Mouse (Mus musculus) liver, adult 2 months (tissue): ENCODE measurements around the gene Rala. TPM values are rescaled to one million over a fixed set of nuclear protein-coding genes. Genes with fewer than 3 reads are reported as not detected.

Experiments used
- DNase-seq: peaks from one replicate; pipeline ENCODE4 v3.0.0-alpha.2; 2011; ENCODE audit warnings: low read depth, low spot score; ENCODE audit errors: extremely low read depth
- H3K27ac ChIP-seq: fragments of 200-500 bp; replicated peaks from 2 replicates; pipeline ENCODE4 v1.5.1; 2012; ENCODE audit warnings: low read depth, mild to moderate bottlenecking, control low read depth, inconsistent platforms, low read length; ENCODE audit not compliant: insufficient read depth
- H3K27me3 ChIP-seq: fragments of 200-500 bp; 2 replicates; pipeline ENCODE4 v1.6.1; 2012; ENCODE audit warnings: mild to moderate bottlenecking, moderate library complexity, low read length, inconsistent platforms; ENCODE audit not compliant: control insufficient read depth, insufficient read depth
- H3K36me3 ChIP-seq: fragments of 200-500 bp; 2 replicates; pipeline ENCODE4 v1.6.1; 2012; ENCODE audit warnings: low read length, inconsistent platforms; ENCODE audit not compliant: control insufficient read depth, insufficient read depth
- H3K4me1 ChIP-seq: fragments of 200-500 bp; 2 replicates; pipeline ENCODE4 v1.6.1; 2011; ENCODE audit warnings: low read length; ENCODE audit not compliant: control insufficient read depth, insufficient read depth
- H3K4me3 ChIP-seq: fragments of 200-500 bp; 2 replicates; pipeline ENCODE4 v1.5.1; 2011; ENCODE audit warnings: low read depth, mild to moderate bottlenecking, control low read depth, low read length, moderate library complexity; ENCODE audit not compliant: insufficient read depth
- H3K79me2 ChIP-seq: fragments of 200-500 bp; 2 replicates; pipeline ENCODE4 v1.6.1; 2012; ENCODE audit warnings: inconsistent platforms, mild to moderate bottlenecking, low read length, moderate library complexity; ENCODE audit not compliant: control insufficient read depth, insufficient read depth
- H3K9ac ChIP-seq: fragments of 200-500 bp; 2 replicates; pipeline ENCODE4 v1.6.1; 2012; ENCODE audit warnings: low read depth, mild to moderate bottlenecking, control low read depth, inconsistent platforms, low read length
- CTCF ChIP-seq: fragments of 200-500 bp; IDR thresholded peaks from 2 replicates; pipeline ENCODE4 v1.5.1; 2011; ENCODE audit warnings: low read depth, low read length, control low read depth
- POLR2A ChIP-seq: fragments of 200-500 bp; IDR thresholded peaks from 2 replicates; pipeline ENCODE4 v1.6.1; 2011; ENCODE audit warnings: low read length, control low read depth; ENCODE audit not compliant: insufficient read depth; ENCODE audit errors: extremely low read depth
- WGBS: fragments of 180-500 bp; shearing (Covaris S2); methylation state at CpG from one replicate; pipeline ENCODE4 v1.1.7; 2018; 5-methylcytosine and 5-hydroxymethylcytosine counted together
- polyA plus RNA-seq: library from polyadenylated mRNA; depleted of rRNA; stranded (reverse); fragments of >200 nt; gene quantifications from 2 replicates; pipeline ENCODE4 v1.2.3, GENCODE M21; 2012
- total RNA-seq: library from RNA; depleted of rRNA; stranded (reverse); fragments of >200 nt; gene quantifications from 2 replicates; pipeline ENCODE4 v1.2.3, GENCODE M21; 2014

The Rala gene
- total and polyA plus RNA-seq, 2 experiments = 9.3 to 17.3 TPM

DNA sequence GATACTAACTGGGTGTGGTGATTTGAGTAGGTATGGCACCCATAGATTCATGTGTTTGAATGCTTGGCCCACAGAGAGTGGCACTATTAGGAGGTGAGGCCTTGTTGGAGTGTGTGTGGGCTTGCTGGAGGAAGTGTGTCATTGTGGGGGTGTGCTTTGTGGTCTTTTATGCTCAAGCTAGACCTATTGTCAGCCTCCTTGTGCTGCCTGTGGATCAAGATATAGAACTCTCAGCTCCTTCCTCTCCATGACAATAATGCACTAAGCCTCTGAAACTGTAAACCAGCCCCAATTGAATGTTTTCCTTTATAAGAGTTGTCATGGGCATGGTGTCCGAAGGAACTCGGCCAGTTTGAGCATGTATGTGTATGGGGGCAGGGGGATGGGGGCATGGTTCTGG is 100.7 kb downstream of the Rala start:
- H3K4me1 ChIP-seq = no peaks in the 10 kb centered on the region
- no peaks in the 10 kb centered on the region for H3K27me3 ChIP-seq
- H3K4me3 ChIP-seq = no peak overlapping the region
- no peak for DNase-seq
- no peak overlapping the region for H3K9ac ChIP-seq
- H3K79me2 ChIP-seq = no peaks in the 10 kb centered on the region
- no peaks in the 10 kb centered on the region for H3K36me3 ChIP-seq
- 93% methylated on average over 2 of the region's 2 CpGs for WGBS
- no peak overlapping the region for H3K27ac ChIP-seq
- TF ChIP-seq POLR2A = no peak
- no peak for TF ChIP-seq CTCF

DNA sequence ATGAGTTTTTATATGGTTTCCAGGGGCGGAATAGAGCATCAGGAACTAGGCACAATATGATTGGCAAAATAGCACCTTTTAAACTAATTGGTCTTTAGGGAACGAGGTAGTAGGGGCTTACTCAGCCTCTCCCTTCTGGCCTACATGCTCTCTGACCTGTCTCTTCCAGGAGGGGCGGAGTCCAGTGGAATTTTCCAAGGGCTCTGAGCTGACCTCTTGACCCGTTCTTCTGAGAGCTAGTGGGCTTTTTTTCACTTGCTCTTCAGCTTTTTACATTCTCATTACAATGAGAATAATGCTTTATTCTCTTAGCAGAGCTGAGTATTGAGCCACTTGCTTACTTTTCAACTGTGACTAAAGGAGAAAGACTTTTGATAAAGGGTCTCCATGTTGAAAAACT is 101.3 kb downstream of the Rala start:
- TF ChIP-seq CTCF = no peak
- no peak for TF ChIP-seq POLR2A
- H3K4me3 ChIP-seq = no peak overlapping the region
- H3K79me2 ChIP-seq = no peaks in the 10 kb centered on the region
- no peaks in the 10 kb centered on the region for H3K27me3 ChIP-seq
- H3K27ac ChIP-seq = no peak overlapping the region
- H3K36me3 ChIP-seq = no peaks in the 10 kb centered on the region
- WGBS = 67% methylated on average over 4 of the region's 4 CpGs
- H3K4me1 ChIP-seq = peaks cover 3% of the 10 kb centered on the region; the same call in 1 of the 2 replicates
- H3K9ac ChIP-seq = no peak overlapping the region
- no peak for DNase-seq

DNA sequence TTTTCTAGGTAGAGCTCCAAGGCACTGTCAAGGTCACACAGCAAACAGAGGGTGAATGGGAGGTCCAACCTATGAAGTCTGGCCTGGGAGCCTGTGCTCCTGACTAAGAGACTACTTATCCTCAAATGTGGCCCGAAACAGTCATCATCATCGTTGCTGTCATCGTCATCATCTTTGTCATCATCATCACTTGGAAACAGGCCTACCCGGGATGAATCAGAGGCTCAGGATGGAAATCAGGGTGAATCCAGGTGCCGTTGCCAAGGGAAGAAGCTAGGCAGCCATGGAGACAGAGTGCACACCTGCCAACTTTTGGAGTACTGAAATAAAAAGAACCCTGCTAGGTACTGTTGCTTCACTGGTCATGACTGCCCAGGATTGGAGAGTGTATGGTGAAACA is 104.9 kb downstream of the Rala start:
- no peaks in the 10 kb centered on the region for H3K79me2 ChIP-seq
- peaks cover 5% of the 10 kb centered on the region; the same call in 1 of the 2 replicates for H3K4me1 ChIP-seq
- DNase-seq = no peak
- H3K27ac ChIP-seq = no peak overlapping the region
- H3K9ac ChIP-seq = no peak overlapping the region
- no peaks in the 10 kb centered on the region for H3K36me3 ChIP-seq
- H3K4me3 ChIP-seq = no peak overlapping the region
- H3K27me3 ChIP-seq = no peaks in the 10 kb centered on the region
- 80% methylated on average over 5 of the region's 5 CpGs for WGBS
- TF ChIP-seq POLR2A = no peak
- no peak for TF ChIP-seq CTCF

DNA sequence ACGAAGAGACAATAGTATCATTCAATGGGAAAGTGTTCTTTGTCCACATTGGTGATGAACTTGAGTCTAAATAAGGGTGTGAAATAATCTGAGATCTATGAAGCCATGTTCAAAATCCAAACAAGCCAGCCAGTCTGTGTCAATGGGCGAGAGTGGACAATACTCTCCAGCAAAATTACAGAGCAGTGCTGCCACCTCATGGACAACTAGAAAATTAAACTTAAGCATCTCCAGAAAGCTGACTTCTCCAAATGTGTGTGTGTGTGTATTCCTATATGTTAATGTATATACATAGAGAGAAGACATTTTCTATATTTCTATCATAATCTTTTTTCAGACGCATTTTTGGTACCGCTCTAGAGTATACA is 105.6 kb downstream of the Rala start:
- Histone ChIP-seq H3K27ac (no peak overlapping the region), H3K4me1 (peaks cover 5% of the 10 kb centered on the region; the same call in 1 of the 2 replicates), H3K9ac (no peak overlapping the region), H3K4me3 (no peak overlapping the region), H3K27me3 (no peaks in the 10 kb centered on the region), H3K36me3 (no peaks in the 10 kb centered on the region), H3K79me2 (no peaks in the 10 kb centered on the region)
- WGBS = 23% methylated on average over 4 of the region's 4 CpGs
- TF ChIP-seq POLR2A (no peak), CTCF (peak; percentile 52)
- peak; percentile 67 for DNase-seq

DNA sequence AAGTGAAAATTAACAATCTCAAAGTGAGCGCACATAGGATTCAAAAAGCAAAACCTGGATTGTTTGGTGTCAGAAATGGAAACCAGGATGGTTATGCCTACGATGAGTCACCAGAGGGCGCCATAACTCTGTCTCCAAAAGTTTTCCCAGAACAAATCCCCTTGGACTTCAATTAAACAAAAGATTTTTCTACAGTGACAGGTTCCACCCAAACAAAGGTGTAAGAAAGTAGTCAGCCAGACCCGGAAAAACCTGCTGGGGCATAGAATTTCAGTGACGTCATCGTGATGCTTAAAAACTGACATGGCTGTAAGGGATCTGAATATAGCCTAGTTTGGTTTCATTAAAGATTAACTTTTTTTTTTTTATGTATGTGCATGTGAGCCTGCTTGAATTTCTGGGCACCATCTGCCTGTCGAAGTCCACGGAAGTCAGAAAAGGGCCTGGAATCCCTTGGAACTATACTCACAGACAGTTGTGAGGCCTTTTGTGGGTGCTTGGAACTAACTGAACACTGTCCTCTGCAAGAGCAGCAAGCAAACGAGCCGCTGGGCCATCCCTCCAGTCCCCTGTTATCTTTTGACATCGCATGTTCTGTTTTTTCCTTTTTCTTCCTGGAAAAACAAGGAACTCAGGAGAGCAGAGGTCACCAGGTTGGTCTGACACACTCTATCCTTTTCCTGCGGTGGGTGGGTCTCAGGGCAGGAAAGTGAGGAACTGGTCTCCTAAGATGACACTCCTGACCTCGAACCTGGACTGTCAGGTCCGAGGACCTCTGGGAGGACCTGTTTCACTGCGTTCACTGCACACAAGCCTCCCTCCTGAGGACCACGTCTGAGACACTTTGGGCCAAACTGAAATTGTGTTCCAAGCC is 106.2 kb downstream of the Rala start:
- peak; percentile 50 for DNase-seq
- H3K36me3 ChIP-seq = no peaks in the 10 kb centered on the region
- H3K27me3 ChIP-seq = no peaks in the 10 kb centered on the region
- TF ChIP-seq CTCF = peak; percentile 62
- TF ChIP-seq POLR2A = no peak
- H3K9ac ChIP-seq = no peak overlapping the region
- 28% methylated on average over 16 of the region's 16 CpGs for WGBS
- peaks cover 5% of the 10 kb centered on the region; the same call in 1 of the 2 replicates for H3K4me1 ChIP-seq
- no peak overlapping the region for H3K27ac ChIP-seq
- H3K4me3 ChIP-seq = no peak overlapping the region
- no peaks in the 10 kb centered on the region for H3K79me2 ChIP-seq

DNA sequence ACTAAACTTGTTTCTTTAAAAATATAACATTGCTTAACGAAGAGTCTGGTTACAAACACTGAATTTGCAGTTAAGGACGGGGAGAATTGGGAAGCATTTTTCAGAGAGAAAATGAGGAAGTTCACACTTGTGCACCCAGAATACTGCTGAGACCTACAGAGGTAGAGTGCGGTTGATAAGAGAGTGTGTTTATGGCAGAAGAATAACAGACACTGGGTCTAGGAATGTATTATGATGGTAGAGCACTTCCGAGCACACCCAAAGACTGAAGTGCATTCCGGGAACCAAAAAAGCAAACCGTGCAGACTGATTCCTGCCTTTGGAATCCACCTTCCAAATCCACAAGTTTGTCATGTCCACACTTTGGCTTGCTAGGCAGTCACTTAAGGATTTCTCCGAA is 107.2 kb downstream of the Rala start:
- Histone ChIP-seq H3K4me3 (no peak overlapping the region), H3K36me3 (no peaks in the 10 kb centered on the region), H3K79me2 (no peaks in the 10 kb centered on the region), H3K4me1 (peaks cover 5% of the 10 kb centered on the region; the same call in 1 of the 2 replicates), H3K27ac (no peak overlapping the region), H3K9ac (no peak overlapping the region), H3K27me3 (no peaks in the 10 kb centered on the region)
- no peak for DNase-seq
- WGBS = 80% methylated on average over 7 of the region's 7 CpGs
- TF ChIP-seq POLR2A = no peak
- no peak for TF ChIP-seq CTCF
